Mouse (Mus musculus): ENCODE measurements around the gene Txnip. TPM values are rescaled to one million over a fixed set of nuclear protein-coding genes. Genes with fewer than 3 reads are reported as not detected.

Txnip gene
- polyA plus RNA-seq (2017; shearing (Covaris generic)) = 100 to 1,000 TPM; 566 to 913 TPM

DNA sequence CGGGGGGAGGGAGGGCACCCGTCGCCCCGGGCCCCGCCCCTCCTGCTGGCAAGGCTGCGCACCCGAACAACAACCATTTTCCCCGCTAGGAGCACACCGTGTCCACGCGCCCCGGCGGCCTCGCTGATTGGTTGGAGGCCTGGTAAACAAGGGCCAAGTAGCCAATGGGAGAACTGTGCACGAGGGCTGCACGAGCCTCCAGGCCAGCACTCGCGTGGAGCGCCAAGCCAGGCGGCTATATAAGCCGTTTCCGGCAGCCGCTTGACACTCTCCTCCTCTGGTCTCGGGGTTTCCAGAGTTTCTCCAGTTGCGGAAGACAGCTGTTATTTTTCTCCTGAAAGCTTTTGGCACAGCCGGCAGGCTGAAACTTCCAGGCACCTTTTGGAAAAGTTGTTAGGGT is at the start of gene Txnip:
Gene Txnip (plus strand): TSS at position 264 of the 400 bp plus-strand sequence.

DNA sequence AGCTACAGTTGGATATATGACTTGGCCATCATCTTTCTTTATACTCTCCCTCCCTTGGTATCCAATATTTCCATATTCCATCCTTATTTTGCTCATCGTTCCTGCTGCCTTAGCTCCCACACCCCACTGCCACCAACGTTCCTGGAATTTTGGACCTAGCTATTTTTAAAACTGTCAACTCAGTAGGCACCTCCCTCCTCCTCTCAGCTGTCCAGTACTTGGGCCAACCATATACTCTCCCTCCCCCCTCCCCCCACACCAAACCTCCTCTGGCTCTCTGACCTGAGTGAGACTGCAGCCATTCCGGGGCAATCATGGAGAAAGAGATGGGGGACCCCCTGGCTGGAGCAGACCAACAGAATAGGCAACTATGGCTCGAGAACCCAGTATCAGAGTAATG is 32.8 kb upstream of the Txnip start, which contains the start of gene Hfe2:
Gene Hfe2 (plus strand): TSS at position 259 of the 400 bp plus-strand sequence.

DNA sequence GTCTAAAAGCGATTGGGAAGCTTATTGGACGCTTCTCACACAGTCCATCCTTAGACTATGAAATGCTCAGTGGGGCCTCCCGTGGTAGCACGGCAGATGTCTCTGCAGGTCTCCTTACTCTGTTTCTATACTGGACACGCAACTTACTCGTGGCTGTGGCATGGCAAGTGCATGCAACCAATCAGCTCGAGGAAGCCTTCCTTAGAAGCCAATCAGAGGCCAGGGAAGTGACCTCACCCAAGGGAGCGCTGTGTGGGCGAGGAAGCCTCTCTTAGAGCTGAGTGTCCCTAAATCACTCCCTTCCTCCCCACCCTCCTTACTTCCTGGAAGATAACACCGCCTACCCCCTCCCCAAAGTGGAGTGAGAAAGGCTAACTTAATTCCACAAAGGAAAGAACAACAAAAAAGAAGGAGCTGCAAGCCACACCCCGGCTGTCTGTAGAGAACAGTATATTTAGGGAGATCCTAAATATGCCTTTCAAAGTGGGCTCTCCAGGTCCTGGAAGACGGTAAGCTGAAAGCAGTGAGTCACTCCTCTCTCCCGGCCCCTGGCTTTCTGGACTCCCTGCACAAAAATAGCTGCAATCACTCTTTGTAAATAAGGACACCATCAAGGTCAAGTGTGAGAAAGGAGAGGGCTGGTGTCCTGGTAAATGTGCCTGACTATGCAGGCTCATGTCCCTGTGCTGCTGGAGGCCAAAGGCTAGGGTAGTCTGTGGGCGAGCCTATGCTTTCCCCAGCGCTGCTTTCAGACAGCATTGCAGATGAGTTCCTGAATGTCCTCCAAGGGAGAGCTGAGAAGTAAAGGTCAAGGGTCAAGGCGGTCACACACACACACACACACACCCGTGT is 19.2 kb downstream of the Txnip start, which contains the start of gene Gm16253:
Gene Gm16253 (plus strand): TSS at position 295 of the 852 bp plus-strand sequence.

DNA sequence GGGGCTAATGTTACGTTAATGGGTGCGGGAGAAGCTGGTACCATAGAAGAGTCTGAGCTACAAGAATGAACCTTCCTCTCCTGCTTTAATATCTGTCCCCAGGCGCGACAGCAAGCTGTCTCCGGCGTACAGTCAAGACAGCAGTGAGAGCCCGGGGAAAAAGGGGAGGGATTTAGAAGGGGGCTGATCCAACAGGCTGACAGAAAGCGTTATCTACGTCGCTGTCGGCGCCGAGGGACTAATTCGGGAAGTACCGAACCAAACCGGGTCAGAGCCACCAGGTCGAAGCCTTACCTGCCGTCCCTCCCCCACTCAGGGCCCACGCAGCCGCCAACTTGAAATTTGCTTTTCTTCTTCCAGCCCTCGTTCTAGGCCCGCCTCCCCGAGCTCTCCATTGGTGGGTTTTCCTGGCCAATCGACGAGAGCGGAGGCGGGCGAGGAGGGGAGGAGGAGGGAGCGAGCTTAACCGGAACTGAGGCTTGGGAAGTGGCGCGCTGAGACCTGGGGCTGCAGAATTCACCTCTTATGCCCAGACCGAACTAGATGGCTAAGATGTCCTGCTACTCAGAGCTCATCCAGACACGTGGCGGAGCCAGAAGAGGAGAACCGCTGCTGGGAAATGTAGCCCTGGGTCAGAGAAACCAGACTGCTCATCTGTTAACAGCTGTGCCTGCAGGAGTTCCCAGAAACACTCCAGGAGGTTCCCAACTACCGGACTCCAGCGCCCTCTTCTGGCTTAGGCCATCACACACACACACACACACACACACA is 36.2 kb downstream of the Txnip start, which contains the start of gene Polr3gl:
Gene Polr3gl (minus strand): TSS at position 392 of the 771 bp plus-strand sequence.

DNA sequence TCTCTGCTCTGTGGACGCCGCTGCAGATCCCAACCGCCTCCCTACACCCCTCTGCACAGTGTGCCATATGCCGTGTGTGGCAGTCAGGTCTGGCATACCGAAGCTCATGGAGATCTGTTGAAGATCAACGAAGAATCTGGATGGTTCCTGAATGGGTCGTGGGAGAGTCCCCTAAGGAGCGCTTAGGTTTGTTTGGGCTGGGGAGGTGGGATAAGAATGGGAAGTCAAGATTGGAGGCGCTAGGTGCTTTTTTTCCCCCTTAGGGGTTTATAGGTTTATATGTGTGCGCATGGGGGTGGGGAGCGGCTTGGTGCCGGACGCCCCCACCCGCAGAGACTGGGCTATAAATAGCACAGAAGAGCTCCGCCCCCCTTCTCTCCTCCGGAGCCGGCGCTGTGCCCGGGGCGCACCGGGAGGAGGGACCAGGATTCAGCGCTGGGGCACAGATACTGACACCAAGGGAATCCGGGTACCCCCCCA is 38.5 kb downstream of the Txnip start, which contains the start of gene Ankrd34a:
Gene Ankrd34a (plus strand): TSS at position 409 of the 480 bp plus-strand sequence.

DNA sequence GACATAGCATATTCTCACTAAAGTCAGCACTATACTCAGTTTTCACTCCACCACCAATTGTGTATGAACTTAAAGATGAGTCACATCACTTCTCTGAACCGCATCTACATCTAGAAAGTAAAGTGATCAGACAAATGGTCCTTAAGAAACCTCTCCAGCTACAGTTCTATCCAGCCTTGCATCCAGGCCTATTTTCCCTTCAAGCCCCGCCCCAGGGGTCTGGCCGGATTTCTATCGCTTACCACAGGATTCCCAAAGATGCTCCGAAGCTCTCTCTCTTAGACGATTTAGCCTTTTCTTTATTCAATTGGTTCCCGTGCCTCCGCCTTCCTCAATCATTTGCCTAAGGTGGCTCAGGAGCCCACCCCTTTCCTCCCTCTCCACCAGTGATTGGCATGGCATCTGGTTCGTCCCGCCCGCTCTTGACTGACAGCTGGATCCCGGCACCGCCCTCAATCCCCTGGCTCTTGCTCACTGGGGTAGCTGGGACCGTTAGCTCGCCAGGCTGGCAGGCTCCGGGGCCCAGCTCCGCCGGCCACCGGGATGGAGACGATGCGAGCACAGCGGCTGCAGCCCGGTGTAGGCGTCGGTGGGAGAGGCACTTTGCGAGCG is 43.0 kb downstream of the Txnip start, which contains the start of gene Lix1l:
Gene Lix1l (plus strand): TSS at position 511 of the 612 bp plus-strand sequence.

Other genes starting within 250 kb of the Txnip start
- gene BC107364, start 105.7 kb upstream of the Txnip start, polyA plus RNA-seq (2017; shearing (Covaris generic)) = not detected
- not detected for gene Hfe2, start 32.8 kb upstream of the Txnip start, polyA plus RNA-seq (2017; shearing (Covaris generic))
- gene Gm16253, start 19.0 kb downstream of the Txnip start, polyA plus RNA-seq (2017; shearing (Covaris generic)) = under 1 TPM; 0.62 to 0.69 TPM
- 10 to 100 TPM; 15.0 to 21.6 TPM for gene Polr3gl, start 36.2 kb downstream of the Txnip start, polyA plus RNA-seq (2017; shearing (Covaris generic))
- not detected for gene Ankrd34a, start 38.7 kb downstream of the Txnip start, polyA plus RNA-seq (2017; shearing (Covaris generic))
- gene Lix1l, start 43.2 kb downstream of the Txnip start, polyA plus RNA-seq (2017; shearing (Covaris generic)) = under 1 TPM; 0.06 to 0.18 TPM
- gene Rbm8a, start 72.0 kb downstream of the Txnip start, polyA plus RNA-seq (2017; shearing (Covaris generic)) = 100 to 1,000 TPM; 156 to 191 TPM
- 10 to 100 TPM; 33.0 to 66.2 TPM for gene Pex11b, start 77.4 kb downstream of the Txnip start, polyA plus RNA-seq (2017; shearing (Covaris generic))
- under 1 TPM in 1 of 2 experiments, not detected in 1; 0.33 TPM for gene Gm42957, start 77.5 kb downstream of the Txnip start, polyA plus RNA-seq (2017; shearing (Covaris generic))
- under 1 TPM; 0.04 to 0.16 TPM for gene Itga10, start 87.6 kb downstream of the Txnip start, polyA plus RNA-seq (2017; shearing (Covaris generic))
- gene Ankrd35, start 112.2 kb downstream of the Txnip start, polyA plus RNA-seq (2017; shearing (Covaris generic)) = under 1 TPM in 1 of 2 experiments, not detected in 1; 0.64 TPM
- 10 to 100 TPM; 19.7 to 28.1 TPM for gene Pias3, start 138.4 kb downstream of the Txnip start, polyA plus RNA-seq (2017; shearing (Covaris generic))
- gene Nudt17, start 150.6 kb downstream of the Txnip start, polyA plus RNA-seq (2017; shearing (Covaris generic)) = under 1 TPM; 0.55 to 0.71 TPM
- gene Polr3c, start 169.7 kb downstream of the Txnip start, polyA plus RNA-seq (2017; shearing (Covaris generic)) = 10 to 100 TPM; 73.7 to 80.2 TPM
- gene Rnf115, start 169.7 kb downstream of the Txnip start, polyA plus RNA-seq (2017; shearing (Covaris generic)) = 100 to 1,000 TPM; 117 to 137 TPM

All from activated CD4-positive, CD25-positive, alpha-beta regulatory T cell (primary cell).